Mouse (Mus musculus): ENCODE results near the gene Cox14. TPM values are rescaled to one million over a fixed set of nuclear protein-coding genes. Genes with fewer than 3 reads are reported as not detected.
A peak's percentile ranks its signal among the peaks of the same experiment; 100 is the strongest.
"Not testable (repeated sequence)": the region's sequence is repeated elsewhere in the genome, so short reads cannot be mapped to it uniquely, and the experiment has no call there.

Gene Cox14
- polyA plus RNA-seq, 1 experiment from 2014 or later: 71.0 TPM

- 71% methylated on average over 1 of the region's 1 CpGs for WGBS (ENCODE audit: insufficient replicate concordance)
- Histone ChIP-seq H3K9ac (ENCODE audit: low read depth, low read length) (no peak overlapping the region), H3K36me3 (ENCODE audit: control insufficient read depth, insufficient read depth) (no peaks in the 10 kb centered on the region), H3K27ac (ENCODE audit: low read length) (no peak overlapping the region), H3K4me2 (ENCODE audit: low read depth, low read length) (no peak overlapping the region), H3K4me1 (ENCODE audit: control insufficient read depth, low read depth, low read length) (peaks cover 9% of the 10 kb centered on the region), H3K27me3 (ENCODE audit: control insufficient read depth, insufficient read depth, low read depth, low read length) (no peaks in the 10 kb centered on the region; the same call in 1 of the 2 replicates), H3K4me3 (ENCODE audit: low read depth, low read length) (no peak overlapping the region), H3K9me3 (replicated peaks; ENCODE audit: control insufficient read depth, low read length) (no peaks in the 10 kb centered on the region)
- ATAC-seq (ENCODE audit: low read depth): no peak
Measured at GRCm38 (mm10) chr15:99768761-99769160, 43.3 kb downstream of the Cox14 start.

GRCm38 (mm10) chr15:99771004-99771500, 45.6 kb downstream of the Cox14 start:
- Histone ChIP-seq H3K9ac (ENCODE audit: low read depth, low read length) (no peak overlapping the region; the same call in 1 of the 2 replicates), H3K4me1 (ENCODE audit: control insufficient read depth, low read depth, low read length) (peaks cover 9% of the 10 kb centered on the region), H3K4me2 (ENCODE audit: low read depth, low read length) (peak overlapping the region; percentile 92), H3K9me3 (replicated peaks; ENCODE audit: control insufficient read depth, low read length) (no peaks in the 10 kb centered on the region), H3K36me3 (ENCODE audit: control insufficient read depth, insufficient read depth) (no peaks in the 10 kb centered on the region), H3K27ac (ENCODE audit: low read length) (no peak overlapping the region), H3K27me3 (ENCODE audit: control insufficient read depth, insufficient read depth, low read depth, low read length) (no peaks in the 10 kb centered on the region; the same call in 1 of the 2 replicates), H3K4me3 (ENCODE audit: low read depth, low read length) (peak overlapping the region; percentile 71)
- WGBS (ENCODE audit: insufficient replicate concordance): 9% methylated on average over 5 of the region's 5 CpGs
- no peak for ATAC-seq (ENCODE audit: low read depth)

- H3K9ac ChIP-seq (ENCODE audit: low read depth, low read length): peak overlapping the region; percentile 66
- peak; percentile 44 for ATAC-seq (ENCODE audit: low read depth)
- H3K27ac ChIP-seq (ENCODE audit: low read length): peak overlapping the region; percentile 41; the same call in 1 of the 2 replicates
- no peaks in the 10 kb centered on the region for H3K9me3 ChIP-seq (replicated peaks; ENCODE audit: control insufficient read depth, low read length)
- under 1% methylated on average over 54 of the region's 59 CpGs for WGBS (ENCODE audit: insufficient replicate concordance)
- no peaks in the 10 kb centered on the region; the same call in 1 of the 2 replicates for H3K27me3 ChIP-seq (ENCODE audit: control insufficient read depth, insufficient read depth, low read depth, low read length)
- peak overlapping the region; percentile 92 for H3K4me2 ChIP-seq (ENCODE audit: low read depth, low read length)
- peak overlapping the region; percentile 71 for H3K4me3 ChIP-seq (ENCODE audit: low read depth, low read length)
- H3K36me3 ChIP-seq (ENCODE audit: control insufficient read depth, insufficient read depth): no peaks in the 10 kb centered on the region
- H3K4me1 ChIP-seq (ENCODE audit: control insufficient read depth, low read depth, low read length): peaks cover 9% of the 10 kb centered on the region
Measured at GRCm38 (mm10) chr15:99771601-99772276, 46.3 kb downstream of the Cox14 start.

GRCm38 (mm10) chr15:99772277-99772880, 47.0 kb downstream of the Cox14 start:
- H3K27me3 ChIP-seq (ENCODE audit: control insufficient read depth, insufficient read depth, low read depth, low read length): no peaks in the 10 kb centered on the region; the same call in 1 of the 2 replicates
- H3K9me3 ChIP-seq (replicated peaks; ENCODE audit: control insufficient read depth, low read length): no peaks in the 10 kb centered on the region
- no peaks in the 10 kb centered on the region for H3K36me3 ChIP-seq (ENCODE audit: control insufficient read depth, insufficient read depth)
- peaks cover 9% of the 10 kb centered on the region for H3K4me1 ChIP-seq (ENCODE audit: control insufficient read depth, low read depth, low read length)
- WGBS (ENCODE audit: insufficient replicate concordance): under 1% methylated on average over 35 of the region's 41 CpGs
- ATAC-seq (ENCODE audit: low read depth): peak; percentile 92
- H3K4me2 ChIP-seq (ENCODE audit: low read depth, low read length): peak overlapping the region; percentile 92
- peak overlapping the region; percentile 71 for H3K4me3 ChIP-seq (ENCODE audit: low read depth, low read length)
- H3K9ac ChIP-seq (ENCODE audit: low read depth, low read length): peak overlapping the region; percentile 66
- H3K27ac ChIP-seq (ENCODE audit: low read length): peak overlapping the region; percentile 41; the same call in 1 of the 2 replicates

GRCm38 (mm10) chr15:99772881-99772924, 47.3 kb downstream of the Cox14 start, which contains the start of gene Cers5:
TSS of gene Cers5 (minus strand) at chr15:99772885.
- H3K4me2 ChIP-seq (ENCODE audit: low read depth, low read length): peak within 1 kb of the TSS; percentile 92
- peak within 1 kb of the TSS; percentile 41; the same call in 1 of the 2 replicates for H3K27ac ChIP-seq (ENCODE audit: low read length)
- ATAC-seq (ENCODE audit: low read depth); H3K27me3 ChIP-seq (ENCODE audit: control insufficient read depth, insufficient read depth, low read depth, low read length); H3K36me3 ChIP-seq (ENCODE audit: control insufficient read depth, insufficient read depth); H3K9me3 ChIP-seq (replicated peaks; ENCODE audit: control insufficient read depth, low read length); H3K4me1 ChIP-seq (ENCODE audit: control insufficient read depth, low read depth, low read length): not testable (repeated sequence)
- peak within 1 kb of the TSS; percentile 71 for H3K4me3 ChIP-seq (ENCODE audit: low read depth, low read length)
- peak within 1 kb of the TSS; percentile 66 for H3K9ac ChIP-seq (ENCODE audit: low read depth, low read length)

- WGBS (ENCODE audit: insufficient replicate concordance): 57% methylated on average over 3 of the region's 3 CpGs
- H3K4me2 ChIP-seq (ENCODE audit: low read depth, low read length): no peak overlapping the region
- no peak overlapping the region for H3K9ac ChIP-seq (ENCODE audit: low read depth, low read length)
Measured at GRCm38 (mm10) chr15:99772925-99773324, 47.5 kb downstream of the Cox14 start.

More at GRCm38 (mm10) chr15:99772925-99773324, 47.5 kb downstream of the Cox14 start:
- H3K27me3 ChIP-seq (ENCODE audit: control insufficient read depth, insufficient read depth, low read depth, low read length): no peaks in the 10 kb centered on the region; the same call in 1 of the 2 replicates
- no peak for ATAC-seq (ENCODE audit: low read depth)
- peaks cover 9% of the 10 kb centered on the region for H3K4me1 ChIP-seq (ENCODE audit: control insufficient read depth, low read depth, low read length)
- H3K36me3 ChIP-seq (ENCODE audit: control insufficient read depth, insufficient read depth): no peaks in the 10 kb centered on the region
- no peak overlapping the region for H3K27ac ChIP-seq (ENCODE audit: low read length)
- no peak overlapping the region for H3K4me3 ChIP-seq (ENCODE audit: low read depth, low read length)
- H3K9me3 ChIP-seq (replicated peaks; ENCODE audit: control insufficient read depth, low read length): no peaks in the 10 kb centered on the region

Other genes with a start within 250 kb of the Cox14 start
- gene Faim2, start 197.5 kb upstream of the Cox14 start, polyA plus RNA-seq (2015; fragmentation: Nextera tagmentation; extraction: Ambion mirVana): 0.02 TPM in 1 of 2 replicates, not detected in the other
- gene Aqp2, start 146.6 kb upstream of the Cox14 start, polyA plus RNA-seq (2015; fragmentation: Nextera tagmentation; extraction: Ambion mirVana): not detected in 2 replicates
- 0.07 TPM in 1 of 2 replicates, not detected in the other for gene Aqp5, start 134.8 kb upstream of the Cox14 start, polyA plus RNA-seq (2015; fragmentation: Nextera tagmentation; extraction: Ambion mirVana)
- not detected in 2 replicates for gene Aqp6, start 124.2 kb upstream of the Cox14 start, polyA plus RNA-seq (2015; fragmentation: Nextera tagmentation; extraction: Ambion mirVana)
- gene Racgap1, start 74.0 kb upstream of the Cox14 start, polyA plus RNA-seq (2015; fragmentation: Nextera tagmentation; extraction: Ambion mirVana): 63.1 and 68.1 TPM in 2 replicates
- gene Asic1, start 55.2 kb upstream of the Cox14 start, polyA plus RNA-seq (2015; fragmentation: Nextera tagmentation; extraction: Ambion mirVana): 0.14 and 0.30 TPM in 2 replicates
- gene Smarcd1, start 23.5 kb upstream of the Cox14 start, polyA plus RNA-seq (2015; fragmentation: Nextera tagmentation; extraction: Ambion mirVana): 4.0 and 4.5 TPM in 2 replicates
- not detected in 2 replicates for gene Gm17349, start 20.1 kb upstream of the Cox14 start, polyA plus RNA-seq (2015; fragmentation: Nextera tagmentation; extraction: Ambion mirVana)
- gene Gpd1, start 8.1 kb upstream of the Cox14 start, polyA plus RNA-seq (2015; fragmentation: Nextera tagmentation; extraction: Ambion mirVana): 36.3 and 42.2 TPM in 2 replicates
- gene Cers5, start 47.3 kb downstream of the Cox14 start, polyA plus RNA-seq (2015; fragmentation: Nextera tagmentation; extraction: Ambion mirVana): 6.9 and 8.5 TPM in 2 replicates
- gene Lima1, start 149.8 kb downstream of the Cox14 start, polyA plus RNA-seq (2015; fragmentation: Nextera tagmentation; extraction: Ambion mirVana): 12.2 and 14.2 TPM in 2 replicates
- not detected in 2 replicates for gene Fam186a, start 241.4 kb downstream of the Cox14 start, polyA plus RNA-seq (2015; fragmentation: Nextera tagmentation; extraction: Ambion mirVana)
- gene Larp4, start 244.4 kb downstream of the Cox14 start, polyA plus RNA-seq (2015; fragmentation: Nextera tagmentation; extraction: Ambion mirVana): 16.6 and 17.1 TPM in 2 replicates

Data from liver, embryonic 16.5 days (tissue).